Mouse (Mus musculus): Measurements from ENCODE around the gene Rrp12.
"Not testable (repeated sequence)": the region's sequence is repeated elsewhere in the genome, so short reads cannot be mapped to it uniquely, and the experiment has no call there.

Gene Rrp12

DNA sequence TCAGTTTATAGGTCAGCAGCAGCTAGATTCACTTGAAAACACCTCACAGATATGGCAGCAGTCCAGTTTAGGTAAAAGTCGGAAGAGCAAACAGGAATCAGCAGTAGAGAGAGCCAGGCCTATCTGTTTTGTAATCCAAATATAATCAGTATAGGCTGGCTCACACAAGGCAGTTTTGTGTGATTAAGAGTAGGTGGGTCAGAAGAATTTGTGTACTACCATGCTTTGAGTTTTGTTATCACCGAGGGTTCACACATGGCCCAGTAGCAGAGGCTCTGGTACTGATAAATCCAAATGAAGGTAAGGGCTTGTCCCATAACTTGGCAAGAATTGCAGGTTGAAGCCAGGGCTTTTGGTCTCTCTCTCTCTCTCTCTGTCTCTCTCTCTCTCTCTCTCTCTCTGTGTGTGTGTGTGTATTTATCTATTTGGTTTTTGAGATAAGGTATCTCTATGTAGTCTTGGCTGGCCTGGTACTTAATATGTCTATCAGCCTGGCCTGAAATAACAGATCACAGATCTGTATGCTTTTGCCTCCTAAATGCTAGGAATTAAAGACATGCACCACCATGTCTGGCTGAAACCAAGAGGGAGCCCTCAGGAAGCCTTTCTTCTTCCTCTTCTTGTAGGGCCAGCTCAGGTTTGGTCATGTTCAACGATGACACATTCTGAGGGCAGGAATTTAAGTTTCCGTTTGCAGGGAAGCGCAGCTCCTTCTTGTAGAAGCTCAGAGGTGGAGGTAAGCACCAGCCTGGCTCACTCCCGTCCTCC is 10.5 kb upstream of the Rrp12 start:
- DNase-seq, result no peak

DNA sequence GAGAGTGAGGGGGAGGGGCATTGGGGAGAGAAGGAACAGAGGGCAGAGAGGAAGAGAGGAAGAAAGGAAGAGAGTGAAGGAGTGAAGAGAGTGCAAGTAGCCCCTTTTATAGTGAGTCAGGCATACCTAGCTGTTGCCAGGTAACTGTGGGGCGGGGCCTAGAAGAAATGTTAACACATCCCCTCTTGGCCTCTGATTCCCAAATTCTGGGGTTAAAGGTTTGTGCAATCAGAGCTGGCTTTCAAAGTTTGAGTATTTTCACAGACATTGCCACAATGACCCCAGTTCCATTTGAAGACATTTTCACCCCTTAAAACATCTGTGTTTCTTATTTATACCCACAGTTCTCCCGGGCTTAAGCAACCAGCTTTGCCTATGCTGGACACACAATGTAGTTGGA is 9.3 kb upstream of the Rrp12 start:
- DNase-seq, result no peak

DNA sequence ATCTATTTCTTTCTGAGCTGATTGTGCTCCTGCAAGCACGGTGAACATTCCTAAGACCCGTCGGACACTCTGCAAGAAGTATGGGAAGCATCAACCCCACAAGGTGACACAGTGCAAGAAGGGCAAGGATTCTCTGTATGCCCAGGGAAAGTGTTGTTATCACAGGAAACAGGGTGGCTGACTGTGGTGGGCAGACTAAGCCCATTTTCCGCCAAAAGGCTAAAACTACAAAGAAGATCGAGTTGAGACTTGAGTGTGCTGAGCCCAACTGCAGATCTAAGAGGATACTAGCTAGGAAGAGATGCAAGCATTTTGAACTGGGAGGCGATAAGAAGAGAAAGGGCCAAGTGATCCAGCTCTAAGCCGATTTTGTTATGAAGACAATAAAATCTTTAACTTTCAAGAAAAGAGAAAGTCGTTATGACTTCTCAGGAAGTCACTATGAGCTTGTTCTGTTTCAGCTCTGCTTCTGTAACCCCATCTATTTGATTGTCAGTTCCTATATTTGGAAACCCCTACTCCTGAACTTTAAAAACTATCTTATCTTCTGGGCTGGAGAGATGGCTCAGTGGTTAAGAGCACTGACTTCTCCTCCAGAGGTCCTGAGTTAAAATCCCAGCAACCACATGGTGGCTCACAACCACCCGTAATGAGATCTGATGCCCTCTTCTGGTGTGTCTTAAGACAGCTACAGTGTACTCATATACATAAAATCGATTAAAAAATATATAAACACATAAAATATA is 7.0 kb upstream of the Rrp12 start:
- no peak for DNase-seq

DNA sequence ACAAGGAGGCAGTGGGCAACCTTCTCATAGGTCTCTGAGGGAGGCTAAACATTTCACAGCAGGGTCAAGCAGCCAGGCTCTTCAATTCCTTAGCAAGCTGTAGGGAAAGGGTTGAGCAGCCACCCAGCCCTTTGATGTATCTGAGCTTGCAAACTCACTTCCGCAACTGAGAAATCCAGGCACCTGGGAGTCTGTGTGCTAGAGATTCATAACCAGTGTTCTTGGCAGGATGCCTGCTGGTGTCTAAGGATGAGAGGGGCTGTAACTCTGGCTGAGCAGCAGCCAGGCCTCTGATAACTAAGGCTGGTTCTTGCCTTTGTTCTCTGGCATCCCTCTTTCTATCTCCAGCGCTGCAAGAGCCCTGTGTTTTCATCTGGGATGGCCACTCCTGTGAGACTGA is 5.7 kb upstream of the Rrp12 start:
- no peak for DNase-seq

DNA sequence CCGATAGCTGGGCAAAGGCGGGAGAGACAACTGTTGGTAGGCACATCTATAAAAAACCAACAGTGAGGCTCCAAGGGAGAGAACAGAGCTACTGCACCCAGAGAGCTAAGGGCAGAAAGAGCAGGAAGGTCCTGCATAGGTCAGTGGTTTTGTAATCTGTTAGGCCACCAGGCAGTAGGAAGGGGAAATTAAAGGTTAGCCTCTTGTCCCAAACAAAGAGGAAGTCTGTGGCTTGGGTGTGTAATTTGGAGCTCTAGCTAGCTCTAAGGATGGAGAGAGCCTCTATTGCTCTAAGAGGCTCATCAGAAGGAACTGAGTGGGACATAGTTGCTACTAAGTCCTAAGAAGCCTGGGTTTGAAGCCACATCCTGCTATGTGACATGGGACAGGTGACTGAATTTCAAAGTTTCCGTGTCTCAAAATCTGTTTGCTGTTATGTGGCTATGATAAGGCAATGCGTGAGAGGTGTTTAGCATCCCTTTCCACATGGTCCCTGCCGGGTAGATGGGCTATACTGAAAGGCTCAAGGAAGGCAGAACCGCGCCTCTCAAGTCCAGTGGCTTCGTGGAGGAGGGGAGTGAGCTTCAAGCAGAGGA is 4.6 kb upstream of the Rrp12 start:
- no peak for DNase-seq

DNA sequence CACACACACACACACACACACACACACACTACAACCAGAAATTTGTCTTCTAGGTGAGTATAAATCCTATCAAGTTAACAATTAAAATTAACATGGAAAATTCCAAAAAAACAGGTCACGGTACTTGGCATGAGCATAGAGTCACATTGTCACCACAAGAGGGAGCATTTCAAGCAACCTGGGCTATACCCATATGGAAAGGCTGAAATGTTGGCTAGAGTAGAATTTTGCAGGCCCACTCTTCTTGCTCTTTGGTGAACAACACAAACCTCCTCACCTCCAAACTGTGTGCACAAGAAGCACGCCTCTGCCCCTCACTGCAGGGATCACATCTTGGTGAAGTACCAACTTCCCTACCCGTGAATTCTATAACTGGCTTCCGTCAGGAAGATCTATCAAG is 2.9 kb upstream of the Rrp12 start:
- DNase-seq, result peak; percentile 61

DNA sequence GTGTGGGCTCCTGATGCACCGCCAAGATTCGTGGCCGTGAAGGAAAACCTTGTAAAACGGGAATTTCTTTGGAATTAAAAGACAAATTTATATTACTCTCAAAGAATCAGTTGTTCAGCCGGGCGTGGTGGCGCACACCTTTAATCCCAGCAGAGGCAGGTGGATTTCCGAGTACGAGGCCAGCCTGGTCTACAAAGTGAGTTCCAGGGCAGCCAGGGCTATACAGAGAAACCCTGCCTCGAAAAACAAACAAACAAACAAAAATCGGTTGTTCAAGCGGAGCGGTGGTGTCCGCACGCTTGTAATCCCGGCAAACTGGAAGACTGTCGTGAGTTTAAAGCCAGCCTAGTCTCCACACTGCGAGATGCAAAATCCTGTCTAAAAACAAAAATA is 342 bp upstream of the Rrp12 start:
- DNase-seq, result no peak

DNA sequence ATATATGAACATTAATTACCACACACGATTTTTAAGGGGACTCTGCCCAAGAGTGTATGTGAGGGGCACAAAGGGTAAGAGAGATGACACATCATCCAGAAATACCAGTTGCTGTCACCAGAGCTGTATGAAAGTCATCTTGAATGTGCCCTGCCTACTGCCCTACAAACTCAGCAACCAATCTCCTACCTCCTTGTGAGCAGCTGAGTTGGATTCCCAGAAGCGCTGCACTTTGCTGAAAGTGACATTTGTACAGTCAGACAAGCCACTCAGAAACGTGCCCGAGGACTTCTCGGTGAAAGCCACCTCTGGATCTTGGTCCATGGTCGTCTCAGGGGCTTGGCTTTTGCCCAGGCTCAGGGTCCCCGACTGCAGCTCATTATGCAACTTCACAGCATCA is 1.0 kb downstream of the Rrp12 start:
- DNase-seq, result no peak

DNA sequence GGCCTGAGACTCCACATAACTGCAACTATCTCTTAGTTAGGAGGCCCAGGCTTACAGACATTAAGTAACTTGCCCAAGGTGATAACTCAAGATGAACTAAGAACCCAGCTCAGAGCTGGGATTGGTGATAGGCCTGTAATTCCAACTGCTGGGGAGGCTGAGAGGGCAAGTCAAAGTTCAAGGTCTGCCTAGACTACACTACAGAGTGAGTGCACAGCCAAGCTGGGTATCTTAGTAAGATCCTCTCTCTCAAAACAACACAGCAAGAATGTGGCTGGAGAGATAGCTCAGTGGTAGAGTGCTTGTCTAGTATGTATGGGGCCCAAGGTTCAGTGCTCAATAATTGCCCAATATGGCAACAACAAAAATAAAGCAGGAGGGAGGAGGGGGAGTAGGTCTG is 7.8 kb downstream of the Rrp12 start:
- DNase-seq, result peak; percentile 34

DNA sequence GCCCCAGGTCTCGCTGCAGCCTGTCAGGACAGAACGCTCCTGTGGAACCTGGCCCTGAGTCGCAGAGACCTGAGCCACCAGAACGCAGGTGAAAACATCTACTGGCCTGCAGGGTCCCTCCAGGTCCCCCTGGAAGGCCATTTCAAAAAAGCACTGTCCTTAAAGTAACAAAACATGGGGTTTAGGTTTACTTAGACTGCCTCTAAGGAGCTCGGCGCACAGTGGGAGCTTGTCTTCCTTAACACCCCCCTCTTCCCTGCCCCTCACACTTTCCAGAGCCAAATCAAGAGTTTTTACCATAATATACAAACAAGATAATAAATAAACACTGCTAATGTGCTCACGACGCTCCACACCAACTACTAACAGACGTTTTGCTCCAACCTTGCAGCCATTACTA is 12.1 kb downstream of the Rrp12 start:
- no peak for DNase-seq

DNA sequence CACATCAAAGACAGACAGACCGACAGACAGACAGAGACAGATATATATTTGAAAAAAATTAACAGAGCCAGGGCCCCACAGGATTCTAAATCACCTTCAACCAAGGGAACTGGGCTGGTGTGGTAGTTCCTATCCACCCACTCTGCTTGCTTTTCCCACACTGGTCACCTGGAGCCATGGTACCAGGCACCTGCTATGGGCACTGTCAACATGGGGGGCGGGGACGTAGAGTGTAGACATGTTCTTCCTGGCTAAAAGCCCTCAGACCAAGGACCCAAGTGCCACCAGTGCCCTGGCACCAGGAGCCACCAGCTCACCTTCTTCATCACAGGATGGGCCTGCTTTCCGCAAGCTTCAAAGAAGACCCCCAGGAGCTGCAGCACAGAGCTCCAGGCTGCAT is 14.1 kb downstream of the Rrp12 start:
- DNase-seq, result no peak

DNA sequence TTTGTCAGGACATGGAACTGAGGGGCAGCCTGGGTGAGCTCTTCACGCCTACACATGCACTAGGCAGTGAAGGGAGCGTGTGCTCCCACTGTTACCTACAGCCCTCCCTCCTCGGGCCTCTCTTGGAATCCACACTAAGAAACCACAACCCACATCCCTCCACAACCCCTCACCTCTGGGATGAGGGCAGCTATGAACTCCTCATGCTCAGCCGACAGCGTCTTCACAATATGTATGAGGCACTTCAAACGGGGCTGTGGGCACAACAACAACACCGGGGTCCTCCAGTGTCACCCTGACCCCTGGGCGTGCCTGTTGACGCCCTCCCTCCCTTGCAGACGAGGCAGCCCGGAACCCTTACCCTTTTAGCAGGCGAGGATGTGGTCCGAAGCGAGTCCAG is 21.6 kb downstream of the Rrp12 start:
- DNase-seq, result no peak

DNA sequence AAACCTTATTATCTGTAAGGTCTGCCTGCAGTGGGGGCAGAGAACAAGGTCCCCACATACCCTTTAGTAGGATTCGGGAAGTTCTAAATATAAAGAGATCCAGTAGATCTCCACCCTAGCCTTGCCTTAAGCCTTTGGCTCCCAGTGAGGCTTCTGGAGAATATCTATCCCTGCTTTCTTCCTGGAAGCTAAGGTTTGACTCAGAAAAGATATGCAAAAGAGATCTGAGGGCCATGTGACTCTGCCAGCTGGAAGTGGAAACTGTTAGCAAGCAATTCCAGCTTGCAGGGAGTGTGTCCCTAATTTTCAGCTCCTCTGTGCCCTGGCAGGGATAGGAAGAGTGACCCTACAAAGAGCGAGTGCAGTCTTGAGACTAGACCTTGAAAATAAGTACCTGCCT is 23.7 kb downstream of the Rrp12 start:
- DNase-seq, result no peak

DNA sequence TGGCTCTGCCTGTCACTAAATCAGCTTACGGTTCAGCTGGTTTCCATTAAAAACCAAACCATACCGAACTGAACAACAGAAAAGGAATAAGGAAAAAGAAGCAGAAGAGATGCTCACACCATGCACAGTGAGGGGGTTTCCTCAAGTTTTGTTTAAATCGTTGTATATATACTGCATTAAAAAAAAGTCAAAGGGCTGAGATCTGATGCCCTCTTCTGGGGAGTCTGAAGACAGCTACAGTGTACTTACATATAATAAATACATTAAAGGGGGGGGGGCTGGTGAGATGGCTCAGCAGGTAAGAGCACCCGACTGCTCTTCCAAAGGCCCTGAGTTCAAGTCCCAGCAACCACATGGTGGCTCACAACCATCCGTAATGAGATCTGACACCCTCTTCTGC is 26.0 kb downstream of the Rrp12 start:
- not testable (repeated sequence) for DNase-seq

DNA sequence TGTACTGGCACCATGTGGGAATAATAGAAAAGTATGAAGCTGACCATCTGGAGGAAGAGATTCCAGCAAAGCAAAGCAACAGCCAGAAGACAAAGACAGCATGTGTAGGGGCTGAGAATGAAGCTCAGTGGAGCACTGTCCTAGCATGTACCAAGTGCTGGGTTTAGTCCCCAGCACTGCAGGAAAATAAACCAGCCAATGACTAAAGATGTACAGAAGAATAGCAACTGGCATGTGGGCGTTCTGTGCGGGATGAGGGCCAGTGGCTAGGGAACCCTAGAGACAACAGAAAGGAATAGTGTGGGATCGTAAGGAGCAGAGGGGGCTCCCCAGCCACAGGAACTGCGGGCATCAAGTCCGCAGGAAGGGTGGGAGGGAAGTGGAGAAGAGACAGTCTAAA is 26.7 kb downstream of the Rrp12 start:
- no peak for DNase-seq

DNA sequence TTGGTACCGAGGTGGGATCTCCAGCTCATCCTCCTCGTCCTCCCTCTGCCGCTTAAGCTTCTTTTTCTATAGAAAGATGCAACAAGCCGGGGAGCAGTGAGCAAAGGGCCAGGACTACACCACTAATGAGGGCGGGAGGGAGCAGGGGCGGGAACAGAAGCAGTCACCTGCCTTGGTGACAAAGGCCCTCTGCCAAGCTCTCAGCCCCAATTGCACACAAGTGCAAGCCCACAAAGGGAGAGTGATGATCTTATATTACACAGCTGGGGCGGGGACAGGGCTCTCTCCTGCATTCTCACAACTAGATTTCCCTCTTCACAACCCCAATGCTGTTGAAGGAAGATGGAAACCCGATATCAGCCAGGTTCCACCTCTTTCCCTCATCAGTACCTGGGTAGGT is 29.3 kb downstream of the Rrp12 start:
- DNase-seq, result no peak

DNA sequence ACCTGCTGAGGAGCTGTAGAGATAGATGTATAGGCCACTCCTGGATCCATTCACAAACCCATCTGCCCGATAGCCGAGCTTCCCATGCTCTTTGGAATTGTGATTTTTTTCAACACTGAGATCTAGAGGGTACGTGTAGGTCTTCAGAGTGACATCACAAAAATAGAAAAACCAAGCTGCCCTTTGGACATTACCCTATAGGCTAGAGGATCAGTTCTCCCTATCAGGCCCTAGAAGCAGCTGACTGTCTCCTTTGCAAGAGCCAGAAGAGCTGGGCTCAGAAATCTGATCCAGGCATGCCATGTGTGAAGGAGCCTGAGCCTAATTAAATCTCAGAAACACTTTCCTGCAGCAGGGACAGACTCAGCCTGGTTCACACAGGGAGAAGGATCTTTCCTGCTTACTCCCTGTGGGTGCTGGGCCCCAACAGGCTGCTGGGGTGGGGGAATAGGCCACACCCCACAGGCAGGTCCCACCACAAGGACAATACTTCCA is 38.1 kb downstream of the Rrp12 start:
- no peak for DNase-seq

DNA sequence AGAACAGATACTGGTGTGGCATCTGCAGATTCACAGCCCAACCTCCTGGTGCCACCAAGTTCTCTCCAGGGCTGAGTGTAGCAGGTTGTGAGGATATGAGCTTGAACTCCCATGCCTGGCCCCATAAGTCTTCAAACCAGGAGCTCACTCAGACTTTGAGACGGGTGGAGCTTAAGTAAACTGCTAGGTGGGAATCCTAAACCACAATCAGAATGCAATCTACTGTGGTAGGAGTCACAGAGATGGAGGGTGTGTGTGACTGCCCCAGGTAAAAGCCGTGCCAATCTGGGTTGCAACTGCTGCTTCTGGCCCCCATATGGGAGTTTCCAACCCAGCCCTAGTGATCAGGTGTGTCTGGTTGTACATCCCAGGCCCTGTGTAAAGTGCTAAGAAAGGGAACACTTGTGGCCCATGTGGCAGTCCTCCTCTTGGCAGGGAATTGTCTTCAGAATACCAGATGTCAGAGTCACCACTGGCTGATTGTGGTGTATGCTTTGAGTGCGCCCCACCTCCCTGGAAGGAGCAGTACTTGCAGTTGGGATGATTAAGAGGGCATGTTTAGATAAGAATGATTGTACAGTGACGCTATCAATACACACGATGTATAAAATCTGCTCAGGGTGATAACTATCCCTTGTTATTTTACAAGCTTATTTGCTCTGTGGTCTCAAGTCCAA is 38.7 kb downstream of the Rrp12 start:
- DNase-seq, result no peak

DNA sequence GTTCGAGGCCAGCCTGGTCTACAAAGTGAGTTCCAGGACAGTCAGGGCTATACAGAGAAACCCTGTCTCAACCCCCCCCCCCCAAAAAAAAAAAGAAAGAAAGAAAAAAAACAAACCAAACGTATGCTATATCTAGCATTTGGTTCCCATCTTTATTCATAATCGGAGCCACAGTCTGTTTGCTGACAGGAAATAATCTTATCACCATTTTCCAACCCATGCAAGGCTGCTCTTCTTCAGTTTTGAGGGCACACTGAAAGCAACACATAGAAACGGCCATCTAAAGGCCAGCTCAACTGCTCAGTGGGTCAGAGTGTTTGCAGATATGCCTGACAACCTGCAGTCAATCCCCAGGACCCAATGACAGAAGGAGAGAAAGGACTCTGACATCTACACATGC is 43.5 kb downstream of the Rrp12 start:
- no peak for DNase-seq

DNA sequence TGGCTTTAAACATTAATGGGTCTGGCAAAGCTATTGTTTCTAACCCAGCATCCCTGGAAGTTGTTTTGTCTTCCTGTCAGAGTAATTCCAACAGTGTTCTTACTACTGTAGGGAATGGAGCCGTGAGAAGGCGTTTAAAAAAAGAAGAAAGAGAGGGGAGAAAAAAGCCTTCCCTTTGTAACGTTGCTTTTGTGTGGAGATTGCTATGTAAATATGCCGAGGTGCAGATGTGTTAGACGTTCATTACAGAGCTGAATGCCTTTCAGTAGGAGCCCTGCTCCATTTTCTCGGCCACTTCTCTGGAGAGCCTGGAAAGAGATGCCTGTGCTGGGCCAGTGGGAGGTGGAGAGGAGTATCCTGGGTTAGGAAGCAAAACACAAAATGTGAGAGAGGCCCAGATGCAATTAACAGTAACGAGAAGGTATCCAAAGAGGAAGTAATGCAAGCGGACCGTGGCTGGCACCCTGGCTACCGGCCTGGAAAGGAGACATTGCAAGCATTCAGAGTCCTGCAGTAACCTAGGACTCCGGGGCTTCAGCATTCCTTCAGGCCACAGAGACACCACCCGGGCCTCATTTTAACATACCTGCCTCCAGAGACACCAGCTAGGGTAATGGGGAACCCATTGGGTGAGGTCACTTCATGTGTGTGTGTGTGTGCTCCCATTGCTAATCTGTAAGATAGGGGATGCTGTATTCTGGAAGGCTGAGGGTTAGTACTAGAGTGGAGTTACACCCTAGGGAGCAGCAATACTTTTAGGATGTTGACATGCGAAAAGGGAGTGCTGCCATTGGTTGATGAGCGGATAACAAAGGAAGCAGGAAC is 45.0 kb downstream of the Rrp12 start:
- no peak for DNase-seq

DNA sequence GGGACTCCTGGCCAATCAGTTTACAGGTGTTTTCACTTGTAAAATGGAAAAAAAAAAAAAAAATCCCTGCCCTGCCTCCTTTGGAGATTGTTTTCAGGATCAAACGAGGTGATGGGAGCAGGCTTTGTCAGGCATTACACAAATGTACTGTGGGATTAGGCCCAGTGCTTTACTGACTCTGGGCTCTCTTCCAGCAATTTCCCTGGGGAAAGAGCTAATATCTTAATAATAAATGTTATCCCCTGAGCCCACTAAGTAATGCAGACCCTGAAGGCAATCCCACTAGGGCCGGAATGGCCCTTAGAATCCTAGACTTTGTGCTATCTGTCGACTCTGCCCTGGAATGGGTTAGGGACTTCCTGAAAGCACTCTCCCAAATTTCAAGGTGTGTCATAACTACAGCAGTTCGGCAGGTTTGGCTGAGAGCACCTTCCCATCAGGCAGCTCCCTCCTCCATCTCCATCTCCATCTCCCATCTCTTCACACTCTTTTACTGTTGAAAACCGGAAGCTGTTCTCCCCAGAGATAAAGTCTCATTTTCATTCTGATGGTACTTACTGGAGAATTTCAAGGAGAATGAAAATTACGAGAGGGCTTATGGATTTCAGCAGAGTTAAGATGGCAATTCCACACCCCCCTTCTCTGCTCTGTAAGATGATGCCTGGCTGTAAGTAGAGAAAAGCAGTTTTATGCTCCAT is 45.8 kb downstream of the Rrp12 start:
- no peak for DNase-seq
